Mouse (Mus musculus): ENCODE measurements at regions not wholly inside any gene's neighbourhood (a gene's known extent, or its start where the extent isn't known, plus 50 kb on each side); places are given as distances from the start of the nearest gene placed in this dataset.
A peak's percentile ranks its signal among the peaks of the same experiment; 100 is the strongest.

DNA sequence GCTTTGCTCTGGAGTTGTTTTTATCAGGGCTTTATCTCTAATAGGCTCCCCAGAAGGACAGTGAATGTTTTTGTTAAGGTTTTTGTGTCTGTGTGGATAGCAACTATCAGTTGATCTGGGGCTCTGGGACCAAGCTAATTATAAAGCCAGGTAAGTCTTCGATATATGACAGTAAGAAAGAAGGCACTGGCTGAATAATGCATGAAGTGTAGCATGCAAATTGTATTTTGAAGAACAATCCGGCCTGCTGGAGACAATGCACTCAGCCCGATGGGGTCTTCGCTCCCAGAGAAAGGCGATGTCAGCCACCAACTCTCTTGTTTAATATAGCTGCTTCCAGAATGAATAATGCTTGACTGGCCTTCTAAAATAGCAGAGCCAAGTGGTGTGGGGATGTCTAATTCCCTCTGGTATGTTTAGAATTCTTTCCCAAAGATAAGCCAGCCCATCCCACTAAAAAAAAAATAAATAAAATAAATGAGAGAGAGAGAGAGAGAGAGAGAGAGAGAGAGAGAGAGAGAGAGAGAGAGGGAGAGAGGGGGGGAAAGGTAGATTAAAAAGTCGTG is 68.6 kb downstream of the Dad1 start:
- no peak overlapping the region for H3K4me2 ChIP-seq (replicated peaks)
- H3K9me3 ChIP-seq = no peaks in the 10 kb centered on the region
- H3K36me3 ChIP-seq = no peaks in the 10 kb centered on the region
- H3K27ac ChIP-seq = peak overlapping the region; percentile 72
- no peak; the same call in 1 of the 2 replicates for ATAC-seq
- no peaks in the 10 kb centered on the region for H3K27me3 ChIP-seq
- H3K4me3 ChIP-seq (replicated peaks) = no peak overlapping the region
- no peak overlapping the region for H3K9ac ChIP-seq (replicated peaks)
- peaks cover 58% of the 10 kb centered on the region for H3K4me1 ChIP-seq (replicated peaks)
- 6% methylated on average over 6 of the region's 6 CpGs for WGBS

- Histone ChIP-seq H3K27ac (peak overlapping the region; percentile 72; the same call in 1 of the 2 replicates), H3K4me1 (replicated peaks) (peaks cover 61% of the 10 kb centered on the region), H3K4me2 (replicated peaks) (no peak overlapping the region), H3K9ac (replicated peaks) (no peak overlapping the region), H3K9me3 (no peaks in the 10 kb centered on the region), H3K4me3 (replicated peaks) (no peak overlapping the region), H3K27me3 (no peaks in the 10 kb centered on the region), H3K36me3 (no peaks in the 10 kb centered on the region)
- ATAC-seq = no peak
- WGBS = 65% methylated on average over 3 of the region's 3 CpGs
These were observed 70.0 kb downstream of the Dad1 start for GRCm38 (mm10) chr14:54183873-54184272.

GRCm38 (mm10) chr14:54182838-54183237 is 71.1 kb downstream of the Dad1 start:
- H3K9me3 ChIP-seq = no peaks in the 10 kb centered on the region
- H3K4me1 ChIP-seq (replicated peaks) = peaks cover 65% of the 10 kb centered on the region
- no peak overlapping the region for H3K4me3 ChIP-seq (replicated peaks)
- WGBS = 54% methylated on average over 10 of the region's 10 CpGs
- H3K27me3 ChIP-seq = no peaks in the 10 kb centered on the region
- H3K9ac ChIP-seq (replicated peaks) = no peak overlapping the region
- no peak overlapping the region for H3K4me2 ChIP-seq (replicated peaks)
- H3K36me3 ChIP-seq = no peaks in the 10 kb centered on the region
- H3K27ac ChIP-seq = peak overlapping the region; percentile 35
- no peak for ATAC-seq

- no peaks in the 10 kb centered on the region for H3K36me3 ChIP-seq
- 94% methylated on average over 3 of the region's 3 CpGs for WGBS
- no peaks in the 10 kb centered on the region for H3K27me3 ChIP-seq
- H3K9me3 ChIP-seq = no peaks in the 10 kb centered on the region
- no peak overlapping the region for H3K4me2 ChIP-seq (replicated peaks)
- no peak overlapping the region for H3K27ac ChIP-seq
- no peak overlapping the region for H3K9ac ChIP-seq (replicated peaks)
- peaks cover 58% of the 10 kb centered on the region for H3K4me1 ChIP-seq (replicated peaks)
- H3K4me3 ChIP-seq (replicated peaks) = no peak overlapping the region
- no peak for ATAC-seq
These were observed 72.6 kb downstream of the Dad1 start for GRCm38 (mm10) chr14:54181306-54181705.

DNA sequence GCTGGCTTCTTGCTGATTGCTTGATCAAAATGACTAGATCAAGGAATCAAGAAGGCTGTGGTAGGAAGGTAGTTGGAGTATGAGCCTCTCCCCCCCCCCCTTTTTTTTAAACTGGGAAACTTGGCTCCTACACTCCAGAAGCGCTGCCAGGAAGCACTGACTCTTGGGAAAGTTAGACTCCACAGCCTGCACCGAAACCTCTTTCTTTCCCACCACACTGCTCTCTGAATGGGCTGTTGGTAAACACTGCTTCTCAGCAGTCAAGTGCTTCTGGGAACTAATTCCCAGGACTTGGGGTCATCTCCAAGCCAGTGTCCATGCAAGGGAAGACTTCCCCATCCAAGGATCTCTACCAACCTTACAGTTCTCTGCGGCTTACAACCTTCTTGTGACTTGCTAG is 73.2 kb downstream of the Dad1 start:
- H3K4me3 ChIP-seq (replicated peaks) = no peak overlapping the region
- no peaks in the 10 kb centered on the region for H3K36me3 ChIP-seq
- H3K27ac ChIP-seq = peak overlapping the region; percentile 61
- no peaks in the 10 kb centered on the region for H3K27me3 ChIP-seq
- no peaks in the 10 kb centered on the region for H3K9me3 ChIP-seq
- ATAC-seq = no peak
- no peak overlapping the region for H3K4me2 ChIP-seq (replicated peaks)
- no peak overlapping the region for H3K9ac ChIP-seq (replicated peaks)
- 87% methylated on average over 3 of the region's 3 CpGs for WGBS
- peaks cover 53% of the 10 kb centered on the region for H3K4me1 ChIP-seq (replicated peaks)

GRCm38 (mm10) chr14:54180271-54180670 is 73.6 kb downstream of the Dad1 start:
- Histone ChIP-seq H3K4me1 (replicated peaks) (peaks cover 48% of the 10 kb centered on the region), H3K4me2 (replicated peaks) (no peak overlapping the region), H3K9me3 (no peaks in the 10 kb centered on the region), H3K27ac (peak overlapping the region; percentile 61), H3K27me3 (no peaks in the 10 kb centered on the region), H3K4me3 (replicated peaks) (no peak overlapping the region), H3K36me3 (no peaks in the 10 kb centered on the region), H3K9ac (replicated peaks) (no peak overlapping the region)
- ATAC-seq = 0 out of 2 replicates have a peak, but pooled peaks have one; percentile 10
- 49% methylated on average over 3 of the region's 3 CpGs for WGBS

GRCm38 (mm10) chr14:54178856-54179255 is 75.0 kb downstream of the Dad1 start:
- no peak overlapping the region for H3K4me3 ChIP-seq (replicated peaks)
- 98% methylated on average over 3 of the region's 3 CpGs for WGBS
- no peak for ATAC-seq
- peaks cover 36% of the 10 kb centered on the region for H3K4me1 ChIP-seq (replicated peaks)
- no peak overlapping the region for H3K4me2 ChIP-seq (replicated peaks)
- no peaks in the 10 kb centered on the region for H3K9me3 ChIP-seq
- H3K27ac ChIP-seq = no peak overlapping the region
- H3K36me3 ChIP-seq = no peaks in the 10 kb centered on the region
- no peaks in the 10 kb centered on the region for H3K27me3 ChIP-seq
- no peak overlapping the region for H3K9ac ChIP-seq (replicated peaks)

DNA sequence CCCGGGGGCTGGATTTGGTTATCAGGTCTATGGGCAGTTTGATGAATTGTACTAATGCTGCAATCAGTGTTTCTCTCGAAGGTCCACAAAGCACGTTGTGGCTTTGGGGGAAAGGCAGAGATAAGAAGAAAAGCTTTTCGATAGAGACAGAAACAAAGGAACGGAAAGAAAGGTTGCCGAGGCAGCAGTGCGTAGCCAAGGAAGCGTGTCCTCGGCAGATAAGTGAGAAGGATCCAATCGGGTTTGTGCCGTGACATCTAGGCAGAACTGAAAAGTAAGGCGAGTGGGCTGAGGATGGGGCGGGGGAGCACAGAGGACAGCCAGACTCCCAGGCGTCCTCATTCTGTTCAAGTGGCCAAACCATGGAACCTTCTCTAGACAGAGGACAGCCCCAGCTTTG is 77.4 kb downstream of the Dad1 start:
- H3K4me3 ChIP-seq (replicated peaks) = no peak overlapping the region
- no peak overlapping the region for H3K9ac ChIP-seq (replicated peaks)
- H3K27ac ChIP-seq = peak overlapping the region; percentile 49
- peaks cover 24% of the 10 kb centered on the region for H3K4me1 ChIP-seq (replicated peaks)
- H3K27me3 ChIP-seq = no peaks in the 10 kb centered on the region
- ATAC-seq = peak; percentile 55
- no peaks in the 10 kb centered on the region for H3K36me3 ChIP-seq
- H3K4me2 ChIP-seq (replicated peaks) = no peak overlapping the region
- H3K9me3 ChIP-seq = no peaks in the 10 kb centered on the region
- 27% methylated on average over 14 of the region's 14 CpGs for WGBS

DNA sequence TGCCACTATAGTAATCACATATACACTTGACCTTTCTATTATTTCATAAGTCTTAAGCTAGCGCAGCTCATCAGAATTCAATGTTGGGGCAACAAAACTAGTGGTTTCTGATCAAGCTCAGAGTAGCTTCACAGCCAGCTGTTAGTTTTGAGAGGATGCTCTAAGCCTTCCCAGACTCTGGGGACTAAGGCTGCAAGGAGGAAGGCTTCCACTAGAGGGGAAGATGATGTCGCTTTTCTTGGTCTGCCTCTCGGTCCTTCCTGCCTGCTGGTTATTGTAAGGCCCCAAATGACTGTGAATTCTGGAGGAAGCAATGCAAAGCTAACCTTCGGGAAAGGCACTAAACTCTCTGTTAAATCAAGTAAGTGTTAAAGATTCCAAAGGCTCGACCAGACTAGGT is 78.4 kb downstream of the Dad1 start:
- ATAC-seq = no peak
- Histone ChIP-seq H3K4me2 (replicated peaks) (no peak overlapping the region), H3K9me3 (no peaks in the 10 kb centered on the region), H3K9ac (replicated peaks) (no peak overlapping the region), H3K4me1 (replicated peaks) (peaks cover 19% of the 10 kb centered on the region), H3K27ac (no peak overlapping the region), H3K4me3 (replicated peaks) (no peak overlapping the region), H3K36me3 (no peaks in the 10 kb centered on the region), H3K27me3 (no peaks in the 10 kb centered on the region)
- 83% methylated on average over 5 of the region's 5 CpGs for WGBS

GRCm38 (mm10) chr14:54173316-54173715 is 80.6 kb downstream of the Dad1 start:
- H3K36me3 ChIP-seq = no peaks in the 10 kb centered on the region
- ATAC-seq = no peak; the same call in 1 of the 2 replicates
- no peaks in the 10 kb centered on the region for H3K27me3 ChIP-seq
- no peak overlapping the region for H3K9ac ChIP-seq (replicated peaks)
- no peak overlapping the region for H3K27ac ChIP-seq
- peaks cover 11% of the 10 kb centered on the region; the same call in 1 of the 2 replicates for H3K4me1 ChIP-seq (replicated peaks)
- H3K4me2 ChIP-seq (replicated peaks) = no peak overlapping the region
- no peaks in the 10 kb centered on the region for H3K9me3 ChIP-seq
- H3K4me3 ChIP-seq (replicated peaks) = no peak overlapping the region
- WGBS = 92% methylated on average over 5 of the region's 5 CpGs

DNA sequence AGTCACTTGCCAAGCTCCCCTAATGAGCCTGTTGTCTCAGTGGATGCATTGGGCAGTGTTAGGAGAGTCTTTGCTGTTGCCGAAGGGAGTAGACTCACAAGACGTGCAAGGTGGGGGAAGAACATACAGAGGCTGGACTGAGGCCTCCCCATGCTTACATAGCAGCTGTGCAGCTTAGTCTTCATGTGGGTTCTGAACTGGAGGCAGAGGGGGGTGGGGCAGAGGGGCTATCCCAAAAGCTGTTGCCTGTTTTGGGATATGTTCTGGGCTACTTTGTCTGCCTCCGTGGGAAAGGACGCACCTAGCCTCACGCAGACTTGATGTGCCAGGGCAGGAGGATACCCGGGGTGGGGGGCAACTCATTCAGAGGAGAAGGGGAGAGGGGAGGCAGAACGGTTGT is 84.7 kb downstream of the Dad1 start:
- Histone ChIP-seq H3K9me3 (no peaks in the 10 kb centered on the region), H3K4me3 (replicated peaks) (no peak overlapping the region), H3K9ac (replicated peaks) (no peak overlapping the region), H3K4me2 (replicated peaks) (no peak overlapping the region), H3K27ac (no peak overlapping the region), H3K27me3 (no peaks in the 10 kb centered on the region), H3K4me1 (replicated peaks) (0 out of 2 replicates have a peak, but pooled peaks cover 3% of the 10 kb centered on the region), H3K36me3 (no peaks in the 10 kb centered on the region)
- no peak for ATAC-seq
- WGBS = 87% methylated on average over 7 of the region's 7 CpGs

DNA sequence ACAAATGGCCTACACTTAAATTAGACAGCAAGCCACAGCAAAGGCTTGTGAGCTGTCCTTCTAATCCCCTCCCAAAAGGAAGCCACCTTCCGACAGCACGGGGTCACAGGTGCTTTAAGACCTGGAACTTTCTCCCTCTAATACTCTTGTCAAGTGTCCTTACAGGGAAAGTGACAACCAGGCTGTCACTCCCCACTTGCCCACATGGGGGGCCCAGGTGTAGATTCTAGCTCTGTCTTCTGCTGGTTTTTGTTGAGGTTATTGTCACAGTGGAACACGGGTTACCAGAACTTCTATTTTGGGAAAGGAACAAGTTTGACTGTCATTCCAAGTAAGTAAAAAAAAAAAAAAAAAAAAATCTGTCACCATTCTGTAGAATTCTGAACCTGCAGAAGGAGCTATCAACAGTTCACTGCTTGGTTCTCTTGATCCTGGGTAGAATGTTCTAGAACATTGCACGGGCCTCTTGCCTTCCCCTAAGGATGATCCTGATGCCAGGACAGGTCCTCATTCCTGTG is 85.4 kb downstream of the Dad1 start:
- Histone ChIP-seq H3K4me2 (replicated peaks) (no peak overlapping the region), H3K9me3 (no peaks in the 10 kb centered on the region), H3K27me3 (no peaks in the 10 kb centered on the region), H3K27ac (no peak overlapping the region), H3K4me1 (replicated peaks) (no peaks in the 10 kb centered on the region), H3K9ac (replicated peaks) (no peak overlapping the region), H3K36me3 (no peaks in the 10 kb centered on the region), H3K4me3 (replicated peaks) (no peak overlapping the region)
- ATAC-seq = no peak
- 83% methylated on average over 4 of the region's 4 CpGs for WGBS

- ATAC-seq = no peak
- Histone ChIP-seq H3K27me3 (no peaks in the 10 kb centered on the region), H3K9me3 (no peaks in the 10 kb centered on the region), H3K4me2 (replicated peaks) (no peak overlapping the region), H3K36me3 (no peaks in the 10 kb centered on the region), H3K27ac (no peak overlapping the region), H3K4me1 (replicated peaks) (0 out of 2 replicates have a peak, but pooled peaks cover 3% of the 10 kb centered on the region), H3K9ac (replicated peaks) (no peak overlapping the region), H3K4me3 (replicated peaks) (no peak overlapping the region)
- 74% methylated on average over 3 of the region's 3 CpGs for WGBS
These were observed 87.8 kb downstream of the Dad1 start for GRCm38 (mm10) chr14:54166057-54166456.

Measured in midbrain, embryonic 13.5 days (tissue).